Mouse (Mus musculus): ENCODE results near the gene Gpha2.

Gene Gpha2

GRCm38 (mm10) chr19:6272053-6272452 lies 45.9 kb downstream of the Gpha2 start:
- in situ Hi-C loops (cut with MboI, MseI): loop anchor here in 1 of 2 experiments (5.0 kb wide), 1 partner anchor 35 kb away; the partner anchor contains the start of gene Cdc42bpg

GRCm38 (mm10) chr19:6272738-6273137 lies 46.6 kb downstream of the Gpha2 start:
- in situ Hi-C loops (cut with MboI, MseI): loop anchor here in 1 of 2 experiments (5.0 kb wide), 1 partner anchor 35 kb away; the partner anchor contains the start of gene Cdc42bpg

DNA sequence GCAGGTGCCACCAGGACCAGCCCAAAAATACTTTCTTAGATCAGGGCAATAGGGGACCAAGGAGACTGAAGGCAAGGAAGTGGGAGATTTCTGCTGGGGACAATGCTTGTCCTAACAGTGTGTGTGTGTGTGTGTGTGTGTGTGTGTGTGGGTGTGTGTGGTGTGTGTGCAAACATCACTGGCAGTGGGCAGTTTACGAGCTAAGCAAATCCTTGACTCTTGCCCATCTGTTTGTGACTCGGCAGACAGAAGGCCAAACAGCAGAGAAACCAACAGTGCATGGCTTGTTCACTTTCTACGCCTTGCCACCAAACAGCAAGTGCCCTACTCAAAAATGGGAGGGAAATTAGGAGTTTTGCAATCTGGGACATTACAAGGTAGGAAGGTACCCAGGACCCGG lies 47.4 kb downstream of the Gpha2 start:
- in situ Hi-C loops (cut with MboI, MseI): loop anchor here in 1 of 2 experiments (5.0 kb wide), 1 partner anchor 34 kb away; the partner anchor contains the start of gene Cdc42bpg

GRCm38 (mm10) chr19:6273998-6274608 lies 47.9 kb downstream of the Gpha2 start:
- in situ Hi-C loops (cut with MboI, MseI): loop anchor here in 1 of 2 experiments (5.0 kb wide), 1 partner anchor 33 kb away; the partner anchor contains the start of gene Cdc42bpg

DNA sequence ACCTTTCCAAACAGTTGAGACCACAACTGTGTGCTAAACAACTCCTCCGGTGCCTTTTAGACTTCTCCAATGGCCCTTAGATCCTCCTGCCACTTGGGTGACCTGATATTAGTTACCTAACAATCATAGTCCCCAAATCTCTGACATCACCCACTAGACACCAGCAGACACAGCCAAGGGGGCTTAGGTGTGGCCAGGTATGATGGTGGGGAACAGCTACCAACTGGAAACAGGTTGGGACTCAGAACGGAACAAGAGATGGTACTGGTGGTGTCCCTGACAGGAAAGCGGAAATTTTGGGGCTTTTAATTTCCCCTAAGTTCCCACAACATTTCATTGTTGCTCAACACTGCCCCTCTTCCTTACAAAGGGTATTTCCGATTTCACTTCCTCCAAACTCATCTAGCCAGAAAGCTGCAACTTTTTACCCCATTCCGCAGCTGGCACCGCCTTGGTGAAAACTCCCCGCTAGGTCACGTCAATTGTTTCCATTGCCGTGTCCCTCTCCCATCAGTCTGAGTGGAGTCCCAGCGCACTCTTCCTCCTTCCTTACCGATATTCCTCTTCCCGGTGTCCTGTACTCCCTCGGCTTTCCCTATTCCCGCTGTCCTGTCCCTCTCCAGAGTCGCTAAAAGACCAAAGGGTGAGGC lies 49.7 kb downstream of the Gpha2 start:
- in situ Hi-C loops (cut with MboI, MseI): no loop called here

- in situ Hi-C loops (cut with MboI, MseI): no loop called here
These were observed 50.5 kb downstream of the Gpha2 start, which contains the start of gene Ehd1 for GRCm38 (mm10) chr19:6276426-6277421. Ehd1 (plus strand) TSS chr19:6276725.
